Mouse (Mus musculus) liver, adult 2 months (tissue): ENCODE data around the gene Gadd45a.

Experiments
- CTCF ChIP-seq: fragments of 200-500 bp; IDR thresholded peaks from 2 replicates; pipeline ENCODE4 v1.5.1; 2011; ENCODE audit warnings: low read depth, low read length, control low read depth
- POLR2A ChIP-seq: fragments of 200-500 bp; IDR thresholded peaks from 2 replicates; pipeline ENCODE4 v1.6.1; 2011; ENCODE audit warnings: low read length, control low read depth; ENCODE audit not compliant: insufficient read depth; ENCODE audit errors: extremely low read depth

GRCm38 (mm10) chr6:67084465-67084864, 47.2 kb upstream of the Gadd45a start:
- TF ChIP-seq CTCF (no peak), POLR2A (no peak)
